Mouse (Mus musculus) ES-E14 (cell line): ENCODE measurements around the gene Cenpt. TPM values are rescaled to one million over a fixed set of nuclear protein-coding genes. Genes with fewer than 3 reads are reported as not detected.

Experiments
- DNase-seq: peaks from one replicate; pipeline ENCODE4 v3.0.0-alpha.2; 2013; ENCODE audit warnings: low read depth, low spot score
- H3K27ac ChIP-seq: 2 replicates; pipeline ENCODE4 v1.5.1; 2012; ENCODE audit warnings: low read depth, mild to moderate bottlenecking, low read length, moderate library complexity, mixed read lengths; ENCODE audit not compliant: poor library complexity, insufficient read depth, severe bottlenecking
- H3K36me3 ChIP-seq: 2 replicates; pipeline ENCODE4 v1.6.1; 2012; ENCODE audit warnings: mild to moderate bottlenecking, low read length, moderate library complexity, mixed read lengths; ENCODE audit not compliant: control insufficient read depth, poor library complexity, insufficient read depth, severe bottlenecking
- H3K4me1 ChIP-seq, 2 experiments: fragments of 150-350 bp in 1 of 2; sonication (generic) in 1 of 2; 2 replicates each; pipeline ENCODE4 v1.6.1; 2012; ENCODE audit warnings: low read length in 2 of 2, mild to moderate bottlenecking in 1 of 2, mixed read lengths in 1 of 2; ENCODE audit not compliant: control insufficient read depth in 2 of 2, insufficient read depth in 2 of 2, poor library complexity in 1 of 2
- H3K4me3 ChIP-seq, 2 experiments: fragments of 150-350 bp in 1 of 2; sonication (generic) in 1 of 2; 2 replicates each; pipeline ENCODE4 v1.5.1; 2012; ENCODE audit warnings: low read length in 2 of 2, low read depth in 1 of 2, mild to moderate bottlenecking in 1 of 2, mixed read lengths in 1 of 2; ENCODE audit not compliant: insufficient read depth in 1 of 2, poor library complexity in 1 of 2, severe bottlenecking in 1 of 2
- H3K9ac ChIP-seq: 2 replicates; pipeline ENCODE4 v1.6.1; 2012; ENCODE audit warnings: low read depth, mild to moderate bottlenecking, low read length, mixed read lengths; ENCODE audit not compliant: poor library complexity, insufficient read depth, severe bottlenecking
- H3K9me3 ChIP-seq: fragments of 150-350 bp; sonication (generic); 2 replicates; pipeline ENCODE4 v1.6.1; 2012; ENCODE audit warnings: low read depth, mild to moderate bottlenecking, low read length; ENCODE audit not compliant: control insufficient read depth, insufficient read depth
- CHD2 ChIP-seq: IDR thresholded peaks from 2 replicates; pipeline ENCODE4 v1.6.1; 2014; ENCODE audit warnings: mild to moderate bottlenecking, low read depth, low read length, inconsistent platforms
- HCFC1 ChIP-seq: IDR thresholded peaks from 2 replicates; pipeline ENCODE4 v1.6.1; 2012; ENCODE audit warnings: low read length, inconsistent platforms, borderline replicate concordance; ENCODE audit not compliant: insufficient read depth
- MAFK ChIP-seq: IDR thresholded peaks from 2 replicates; pipeline ENCODE4 v1.6.1; 2014; ENCODE audit warnings: mild to moderate bottlenecking, low read depth, low read length, inconsistent platforms; ENCODE audit not compliant: insufficient read depth
- ZC3H11A ChIP-seq: IDR thresholded peaks from 2 replicates; pipeline ENCODE4 v1.6.1; 2012; ENCODE audit warnings: low read depth, mild to moderate bottlenecking, inconsistent platforms, low read length, borderline replicate concordance
- ZNF384 ChIP-seq: IDR thresholded peaks from 2 replicates; pipeline ENCODE4 v1.6.1; 2012; ENCODE audit warnings: low read depth, low read length, inconsistent platforms
- in situ Hi-C, 2 experiments: fragments of 600-800 bp; cut with MboI; formaldehyde crosslinking; loops; one replicate each; pipeline ENCODE4 v1.15.1; 2025; ENCODE audit warnings: low sequenced_read_pairs in 2 of 2, inconsistent platforms in 1 of 2; ENCODE audit not compliant: unreplicated experiment in 2 of 2
- total RNA-seq: library from RNA; depleted of rRNA; stranded (reverse); fragments of 300-350 nt; gene quantifications from 2 replicates; pipeline ENCODE4 v1.2.3, GENCODE M21; 2012

The Cenpt gene
- total RNA-seq, 1 experiment = 82.2 TPM

DNA sequence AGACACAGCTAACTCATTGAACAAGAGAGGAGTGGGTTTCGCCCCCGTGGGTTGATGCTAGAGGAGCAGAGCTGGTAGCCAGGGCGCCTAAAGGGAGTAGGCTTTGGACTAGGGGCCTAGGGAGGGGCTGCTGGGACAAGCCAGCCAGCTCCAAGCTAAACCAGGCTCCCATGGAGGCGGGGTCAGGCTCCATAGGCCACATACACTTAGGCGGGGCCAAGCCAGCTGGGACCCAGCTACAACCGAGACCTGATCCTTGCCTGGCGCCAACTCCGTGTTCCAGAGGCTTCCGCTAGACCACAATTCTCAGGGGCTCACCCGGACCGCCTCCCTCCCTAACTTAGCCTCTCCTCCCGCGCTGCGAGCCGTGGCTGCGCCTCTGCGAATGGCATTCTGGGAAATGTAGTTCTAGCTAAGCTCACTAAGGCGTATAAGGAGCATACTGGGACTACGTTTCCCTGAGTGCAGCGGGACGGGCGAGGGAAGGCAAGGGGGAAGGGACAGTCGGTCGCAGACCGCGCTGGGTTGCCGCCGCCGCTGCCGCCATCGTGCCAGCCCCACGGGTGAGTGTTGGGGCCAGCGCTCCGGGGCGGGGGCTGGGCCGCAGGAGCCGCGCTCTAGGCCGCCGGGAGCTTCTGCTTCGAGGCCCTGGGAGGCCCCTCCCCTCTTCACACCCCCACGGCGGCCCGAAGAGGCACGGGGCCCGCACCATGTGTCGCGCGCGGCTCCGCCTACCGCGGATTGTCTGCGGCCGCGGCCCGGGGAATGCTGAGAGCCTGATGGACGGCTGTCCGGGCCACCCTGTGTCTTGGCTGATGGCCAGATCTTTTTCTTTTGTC, 7.3 kb upstream of the Cenpt start, which contains the start of gene Nutf2:
TSS of gene Nutf2 (plus strand) at position 438 of the 839 bp plus-strand sequence.
- H3K4me3 ChIP-seq = peak within 1 kb of the TSS; percentile 94 to 98
- H3K36me3 ChIP-seq = peaks cover 10% of the 10 kb centered on the region; the same call in 1 of the 2 replicates
- peak; percentile 98 for DNase-seq
- TF ChIP-seq CHD2 (peak; percentile 64), HCFC1 (peak; percentile 99), ZC3H11A (no peak)
- peaks cover 16 to 18% of the 10 kb centered on the region in 2 experiments for H3K4me1 ChIP-seq
- H3K9ac ChIP-seq = peak within 1 kb of the TSS; percentile 98
- in situ Hi-C loops = no loop called here
- peak within 1 kb of the TSS; percentile 87 for H3K27ac ChIP-seq
- H3K9me3 ChIP-seq = no peaks in the 10 kb centered on the region

DNA sequence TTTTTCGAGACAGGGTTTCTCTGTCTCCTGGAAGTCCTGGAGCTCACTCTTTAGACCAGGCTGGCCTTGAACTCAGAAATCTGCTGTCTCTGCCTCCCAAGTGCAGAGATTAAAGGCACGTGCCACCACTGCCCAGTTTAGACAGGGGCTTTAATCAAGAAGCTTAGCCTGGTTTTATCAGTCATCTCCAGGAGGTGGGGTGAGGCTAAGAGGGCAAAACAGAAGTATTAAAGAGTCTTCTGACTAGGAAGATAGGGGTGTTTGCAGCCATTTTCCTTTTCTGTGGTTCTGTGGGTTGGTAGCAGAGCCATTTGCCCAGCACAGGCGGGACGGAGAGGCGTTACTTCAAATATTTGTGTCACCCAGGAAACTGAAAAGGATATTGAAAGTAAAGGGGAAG, 6.2 kb upstream of the Cenpt start:
- TF ChIP-seq HCFC1 (no peak), ZNF384 (no peak), CHD2 (no peak), ZC3H11A (no peak), MAFK (no peak)
- Histone ChIP-seq H3K36me3 (peaks cover 6% of the 10 kb centered on the region; the same call in 1 of the 2 replicates), H3K9me3 (no peaks in the 10 kb centered on the region), H3K4me3 (peak overlapping the region in 1 of 2 experiments; percentile 55; a peak in 1 of 4 replicates), H3K4me1 (peaks cover 13 to 15% of the 10 kb centered on the region in 2 experiments), H3K27ac (no peak overlapping the region), H3K9ac (peak overlapping the region; percentile 82; the same call in 1 of the 2 replicates)
- DNase-seq = no peak
- in situ Hi-C loops = no loop called here

DNA sequence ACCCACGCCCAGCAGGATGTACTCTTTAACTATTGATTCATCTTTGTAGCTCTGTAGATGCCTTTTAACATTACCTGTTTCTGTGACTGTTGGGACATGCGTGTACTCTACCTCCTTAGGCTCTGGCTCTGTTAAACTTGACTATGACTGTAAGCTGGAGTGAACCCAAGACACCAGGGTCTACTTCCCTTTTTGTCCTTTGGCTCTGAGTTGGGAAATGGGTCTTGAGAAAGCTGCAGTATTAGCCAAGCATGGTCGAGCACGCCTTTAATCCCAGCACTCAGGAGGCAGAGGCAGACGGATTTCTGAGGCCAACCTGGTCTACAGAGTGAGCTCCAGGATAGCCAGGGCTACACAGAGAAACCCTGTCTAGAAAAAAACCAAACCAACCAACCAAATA, 5.4 kb upstream of the Cenpt start:
- Histone ChIP-seq H3K9me3 (no peaks in the 10 kb centered on the region), H3K36me3 (0 out of 2 replicates have a peak, but pooled peaks cover 4% of the 10 kb centered on the region), H3K27ac (no peak overlapping the region), H3K4me3 (no peak overlapping the region), H3K4me1 (peaks cover 11 to 13% of the 10 kb centered on the region in 2 experiments), H3K9ac (no peak overlapping the region; the same call in 1 of the 2 replicates)
- no peak for TF ChIP-seq ZC3H11A
- TF ChIP-seq CHD2 = no peak
- TF ChIP-seq ZNF384 = no peak
- no peak for TF ChIP-seq HCFC1
- TF ChIP-seq MAFK = no peak
- in situ Hi-C loops = no loop called here
- DNase-seq = no peak

DNA sequence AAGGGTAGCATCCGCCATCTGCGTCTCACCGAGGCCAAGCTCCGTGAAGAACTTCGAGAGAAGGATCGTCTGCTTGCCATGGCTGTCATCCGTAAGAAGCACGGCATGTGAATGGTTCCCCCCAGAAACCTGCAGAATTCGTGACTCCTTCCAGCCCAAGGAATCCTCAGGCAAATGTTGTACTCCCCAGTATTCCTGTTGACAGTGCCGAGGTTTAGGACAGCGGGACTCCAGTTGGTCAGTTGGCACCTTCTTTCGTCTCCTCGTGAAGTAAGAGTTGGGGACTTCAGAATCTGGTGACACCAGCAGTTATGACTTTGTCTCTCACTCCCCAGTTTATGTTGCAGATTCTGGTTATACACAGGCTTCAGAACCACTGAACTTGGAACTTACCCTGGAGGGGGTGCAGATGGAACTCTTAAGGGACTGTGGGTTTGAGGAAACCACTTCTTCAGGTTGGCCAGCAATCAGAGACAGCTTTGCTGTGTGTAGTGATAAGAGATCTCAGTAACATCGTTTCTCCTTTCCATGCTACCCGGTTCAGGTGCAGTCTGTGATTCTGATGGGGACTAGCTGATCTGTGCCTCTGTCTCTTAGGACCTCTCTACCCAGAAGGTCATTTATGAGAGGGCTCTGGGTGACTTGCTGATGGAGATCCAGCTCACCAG, 3.2 kb upstream of the Cenpt start:
- H3K9ac ChIP-seq = peak overlapping the region; percentile 97
- no peaks in the 10 kb centered on the region for H3K9me3 ChIP-seq
- in situ Hi-C loops = no loop called here
- H3K4me3 ChIP-seq = peak overlapping the region; percentile 91 to 98
- no peak overlapping the region for H3K27ac ChIP-seq
- no peak for DNase-seq
- no peak for TF ChIP-seq ZNF384
- no peak for TF ChIP-seq CHD2
- no peak for TF ChIP-seq ZC3H11A
- TF ChIP-seq MAFK = no peak
- no peak for TF ChIP-seq HCFC1
- peaks cover 4 to 7% of the 10 kb centered on the region in 2 experiments; a peak in 3 of 4 replicates for H3K4me1 ChIP-seq
- H3K36me3 ChIP-seq = 0 out of 2 replicates have a peak, but pooled peaks cover 3% of the 10 kb centered on the region
